8 mouse cellular contexts compared by ENCODE assay signal in genomic region chr19:58911386-58911785, GRCm38 (mm10). TPM values are rescaled to one million over a fixed set of nuclear protein-coding genes. Genes with fewer than 3 reads are reported as not detected.
DNase-seq lines count a peak whose midpoint lies in the region; ATAC-seq and TF ChIP-seq lines count a peak whose summit lies in the region.

No protein-coding gene starts in this region.

- no peak for TF ChIP-seq POLR2A in limb, embryonic 14.5 days (IDR thresholded peaks at IDR 0.05; ENCODE audit: borderline replicate concordance, extremely low read depth, insufficient read depth, insufficient read length)

- 0 out of 2 replicates have a peak, but pooled peaks have one; percentile 50 for ATAC-seq in embryonic facial prominence, embryonic 11.5 days (replicated peaks; ENCODE audit: insufficient number of reproducible peaks, low FRiP score, low TSS enrichment, low read depth)
- peak; percentile 63; the same call in 1 of the 2 replicates for ATAC-seq in limb, embryonic 14.5 days (ENCODE audit: low FRiP score, low read depth)
- peak; percentile 69; the same call in 1 of the 2 replicates for ATAC-seq in midbrain, postnatal 0 days (ENCODE audit: low FRiP score)
- peak; percentile 62; the same call in 1 of the 2 replicates for ATAC-seq in stomach, embryonic 16.5 days (ENCODE audit: insufficient read depth, low FRiP score)

- peak overlapping the region; percentile 41; the same call in 1 of the 2 replicates for H3K9ac ChIP-seq in embryonic facial prominence, embryonic 11.5 days (replicated peaks; ENCODE audit: low read length)
- H3K9ac ChIP-seq in limb, embryonic 14.5 days (ENCODE audit: low read depth, low read length, severe bottlenecking), result peak overlapping the region; percentile 49
- H3K9ac ChIP-seq in midbrain, postnatal 0 days (replicated peaks; ENCODE audit: low read length, poor library complexity, severe bottlenecking), result no peak overlapping the region
- peak overlapping the region; percentile 42 for H3K9ac ChIP-seq in stomach, embryonic 16.5 days (ENCODE audit: low read length)

- no peaks in the 10 kb centered on the region for H3K4me1 ChIP-seq in embryonic facial prominence, embryonic 11.5 days (ENCODE audit: control insufficient read depth, insufficient read depth, low read length)
- no peaks in the 10 kb centered on the region for H3K4me1 ChIP-seq in limb, embryonic 14.5 days (ENCODE audit: control insufficient read depth, insufficient read depth, low read length)
- H3K4me1 ChIP-seq in midbrain, postnatal 0 days (ENCODE audit: insufficient read depth, low read length), result no peaks in the 10 kb centered on the region
- H3K4me1 ChIP-seq in stomach, embryonic 16.5 days (ENCODE audit: control insufficient read depth, insufficient read depth, low read length), result no peaks in the 10 kb centered on the region

- peak overlapping the region; percentile 26 for H3K4me3 ChIP-seq in embryonic facial prominence, embryonic 11.5 days (ENCODE audit: low read depth, low read length)
- peak overlapping the region; percentile 29 for H3K4me3 ChIP-seq in limb, embryonic 14.5 days (replicated peaks; ENCODE audit: low read length)
- peak overlapping the region; percentile 19; the same call in 1 of the 2 replicates for H3K4me3 ChIP-seq in midbrain, postnatal 0 days (ENCODE audit: low read depth, low read length)
- H3K4me3 ChIP-seq in stomach, embryonic 16.5 days (replicated peaks; ENCODE audit: low read length), result peak overlapping the region; percentile 40

- peak; percentile 88 for TF ChIP-seq CTCF in midbrain, postnatal 0 days (IDR thresholded peaks at IDR 0.05)

- peak overlapping the region; percentile 32 for H3K4me2 ChIP-seq in embryonic facial prominence, embryonic 11.5 days (ENCODE audit: low read depth, low read length)
- H3K4me2 ChIP-seq in limb, embryonic 14.5 days (replicated peaks; ENCODE audit: low read depth, low read length, severe bottlenecking), result peak overlapping the region; percentile 58
- peak overlapping the region; percentile 46 for H3K4me2 ChIP-seq in midbrain, postnatal 0 days (ENCODE audit: low read depth, low read length, poor library complexity, severe bottlenecking)
- peak overlapping the region; percentile 51 for H3K4me2 ChIP-seq in stomach, embryonic 16.5 days (ENCODE audit: low read depth, low read length)

- H3K27ac ChIP-seq in embryonic facial prominence, embryonic 11.5 days (replicated peaks; ENCODE audit: low read depth, low read length), result no peak overlapping the region
- H3K27ac ChIP-seq in limb, embryonic 14.5 days (replicated peaks; ENCODE audit: low read depth, low read length), result no peak overlapping the region
- H3K27ac ChIP-seq in midbrain, postnatal 0 days (ENCODE audit: low read depth, low read length), result no peak overlapping the region
- no peak overlapping the region for H3K27ac ChIP-seq in stomach, embryonic 16.5 days (ENCODE audit: low read length)

- no peaks in the 10 kb centered on the region for H3K27me3 ChIP-seq in embryonic facial prominence, embryonic 11.5 days (ENCODE audit: control insufficient read depth, insufficient read depth, low read length)
- H3K27me3 ChIP-seq in limb, embryonic 14.5 days (ENCODE audit: control insufficient read depth, insufficient read depth, low read length), result no peaks in the 10 kb centered on the region
- H3K27me3 ChIP-seq in midbrain, postnatal 0 days (ENCODE audit: insufficient read depth, low read length), result no peaks in the 10 kb centered on the region
- no peaks in the 10 kb centered on the region for H3K27me3 ChIP-seq in stomach, embryonic 16.5 days (ENCODE audit: control insufficient read depth, insufficient read depth, low read length)

- no peaks in the 10 kb centered on the region for H3K9me3 ChIP-seq in embryonic facial prominence, embryonic 11.5 days (replicated peaks; ENCODE audit: control insufficient read depth, low read length)
- no peaks in the 10 kb centered on the region for H3K9me3 ChIP-seq in limb, embryonic 14.5 days (ENCODE audit: control insufficient read depth, low read length)
- no peaks in the 10 kb centered on the region for H3K9me3 ChIP-seq in midbrain, postnatal 0 days (ENCODE audit: low read length)
- no peaks in the 10 kb centered on the region for H3K9me3 ChIP-seq in stomach, embryonic 16.5 days (replicated peaks; ENCODE audit: control insufficient read depth, low read length)

- 11% methylated on average over 9 of the region's 9 CpGs for WGBS in embryonic facial prominence, embryonic 11.5 days
- WGBS in limb, embryonic 14.5 days, result 10% methylated on average over 9 of the region's 9 CpGs
- WGBS in midbrain, postnatal 0 days, result 8% methylated on average over 9 of the region's 9 CpGs
- WGBS in stomach, embryonic 16.5 days, result 10% methylated on average over 9 of the region's 9 CpGs

- DNase-seq in 3134 (ENCODE audit: extremely low read depth, insufficient read length, low spot score) (peak; percentile 46), adipocyte (ENCODE audit: low spot score) (peak; percentile 61)
- DNase-seq in embryonic facial prominence, embryonic 11.5 days (ENCODE audit: low spot score), result peak; percentile 88
- peak; percentile 24 to 57 for DNase-seq in heart, adult 9 months (ENCODE audit: low spot score in 2 of 2)
- peak; percentile 25 to 55 for DNase-seq in kidney, adult 8-10 months
- peak; percentile 77 for DNase-seq in limb, embryonic 14.5 days (ENCODE audit: low spot score)
- DNase-seq in midbrain, postnatal 0 days (ENCODE audit: low spot score), result peak; percentile 89

- no peaks in the 10 kb centered on the region for H3K36me3 ChIP-seq in embryonic facial prominence, embryonic 11.5 days (replicated peaks; ENCODE audit: control insufficient read depth, insufficient read depth, low read depth, low read length)
- H3K36me3 ChIP-seq in limb, embryonic 14.5 days (ENCODE audit: control insufficient read depth, insufficient read depth, low read length), result no peaks in the 10 kb centered on the region
- H3K36me3 ChIP-seq in midbrain, postnatal 0 days (ENCODE audit: insufficient read depth, low read length), result no peaks in the 10 kb centered on the region
- no peaks in the 10 kb centered on the region for H3K36me3 ChIP-seq in stomach, embryonic 16.5 days (ENCODE audit: control insufficient read depth, insufficient read depth, low read length)

RNA-seq across cellular contexts. Expression of gene Eno4, which starts 31.8 kb away (rescaled TPM):
- 0.54 and 0.66 TPM in 2 replicates for polyA plus RNA-seq in embryonic facial prominence, embryonic 11.5 days (2014; fragmentation: Nextera tagmentation; extraction: Ambion mirVana)
- polyA plus RNA-seq in limb, embryonic 14.5 days (2012; rRNA removed), result 0.28 and 0.31 TPM in 2 replicates
- 0.17 and 0.19 TPM in 2 replicates for polyA plus RNA-seq in limb, embryonic 14.5 days (2014; fragmentation: Nextera tagmentation; extraction: Ambion mirVana)
- total RNA-seq in midbrain, postnatal 0 days (2014; rRNA removed), result 0.42 and 0.71 TPM in 2 replicates
- 1.3 and 1.5 TPM in 2 replicates for polyA plus RNA-seq in midbrain, postnatal 0 days (2015; fragmentation: Nextera tagmentation; extraction: Ambion mirVana)
- polyA plus RNA-seq in stomach, embryonic 16.5 days (2015; fragmentation: Nextera tagmentation; extraction: Ambion mirVana), result 0.21 and 0.51 TPM in 2 replicates

RNA-seq across cellular contexts. Expression of gene Hspa12a, which starts 32.1 kb away (rescaled TPM):
- 5.1 and 5.8 TPM in 2 replicates for polyA plus RNA-seq in embryonic facial prominence, embryonic 11.5 days (2014; fragmentation: Nextera tagmentation; extraction: Ambion mirVana)
- polyA plus RNA-seq in limb, embryonic 14.5 days (2012; rRNA removed), result 6.1 and 7.7 TPM in 2 replicates
- 2.3 and 2.4 TPM in 2 replicates for polyA plus RNA-seq in limb, embryonic 14.5 days (2014; fragmentation: Nextera tagmentation; extraction: Ambion mirVana)
- total RNA-seq in midbrain, postnatal 0 days (2014; rRNA removed), result 73.7 and 80.0 TPM in 2 replicates
- polyA plus RNA-seq in midbrain, postnatal 0 days (2015; fragmentation: Nextera tagmentation; extraction: Ambion mirVana), result 53.8 and 54.0 TPM in 2 replicates
- 5.4 and 6.0 TPM in 2 replicates for polyA plus RNA-seq in stomach, embryonic 16.5 days (2015; fragmentation: Nextera tagmentation; extraction: Ambion mirVana)
